Mouse (Mus musculus) embryonic stem cell, embryonic (primary cell): Measurements from ENCODE around the gene Cbln3.

Source experiments
- CTCF ChIA-PET, 4 experiments: fragments of 300-600 bp in 2 of 4; fragments of 350-600 bp in 2 of 4; sonication (Branson Sonifier 250); formaldehyde crosslinking; loops; one replicate each; lab custom pipeline; 2022; ENCODE audit warnings: inconsistent platforms in 2 of 4; lab: Charles Lee
- POLR2A ChIA-PET, 4 experiments: fragments of 300-600 bp in 2 of 4; fragments of 350-600 bp in 2 of 4; sonication (Branson Sonifier 250); formaldehyde crosslinking; loops; one replicate each; lab custom pipeline; 2022; ENCODE audit warnings: antibody characterized with exemption in 4 of 4, inconsistent platforms in 1 of 4; lab: Charles Lee

Gene Cbln3

DNA sequence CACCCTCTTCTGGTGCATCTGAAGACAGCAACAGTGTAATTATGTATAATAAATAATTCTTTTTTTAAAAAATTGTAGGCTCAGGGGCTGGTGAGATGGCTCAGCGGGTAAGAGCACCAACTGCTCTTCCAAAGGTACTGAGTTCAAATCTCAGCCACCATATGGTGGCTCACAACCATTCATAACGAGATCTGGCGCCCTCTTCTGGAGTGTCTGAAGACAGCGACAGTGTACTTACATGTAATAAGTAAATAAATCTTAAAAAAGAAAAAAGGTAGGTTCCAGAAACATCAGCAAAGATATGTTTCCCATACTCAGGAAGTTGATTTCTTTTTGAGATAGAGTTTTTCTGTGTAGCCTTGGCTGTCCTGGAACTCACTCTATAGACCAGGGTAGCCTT is 41.4 kb downstream of the Cbln3 start:
- CTCF ChIA-PET, result interaction anchor here in 1 of 4 experiments (0.6 kb wide), 1 partner anchor 31 kb away, joined by 3 read pairs; no protein-coding TSS in a partner anchor
- POLR2A ChIA-PET, result interaction anchor here in 2 of 4 experiments (0.9 to 10.5 kb wide), 5 partner anchors 8 to 19 kb away, joined by 3 to 167 read pairs (median 13); partner anchors contain the start of genes Nynrin (in 2 of the 2) and Nfatc4 (in 1 of the 2)

DNA sequence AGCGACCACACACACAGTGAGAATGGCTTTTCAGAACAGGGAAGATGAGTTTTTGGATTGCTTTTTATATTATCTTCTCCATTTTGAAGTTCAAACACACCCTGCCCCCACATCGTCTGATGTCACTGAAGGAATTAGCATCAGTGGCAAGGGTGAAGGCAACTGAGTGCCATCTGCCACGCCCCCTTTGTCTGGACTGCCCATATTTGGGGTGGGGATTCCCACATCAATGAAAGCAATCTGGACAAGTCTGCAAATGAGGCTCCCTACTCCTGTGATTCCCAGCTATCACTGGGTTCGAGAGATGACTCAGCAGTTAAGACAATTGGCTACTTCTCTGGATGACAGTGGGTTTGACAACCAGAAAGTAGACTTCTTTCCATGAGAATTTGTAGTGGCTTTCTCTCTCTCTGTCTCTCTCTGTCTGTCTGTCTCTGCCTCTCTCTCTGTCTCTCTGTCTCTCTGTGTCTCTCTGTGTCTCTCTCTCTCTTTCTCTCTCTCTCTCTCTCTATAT is 43.3 kb downstream of the Cbln3 start:
- POLR2A ChIA-PET, result interaction anchor here (0.6 to 10.5 kb wide), 14 partner anchors 9 to 91 kb away, joined by 3 to 358 read pairs (median 5); partner anchors contain the start of genes Nfatc4 (in 2 of the 4) and Nynrin (in 2 of the 4)
- CTCF ChIA-PET, result interaction anchor here in 3 of 4 experiments (0.7 to 4.9 kb wide), 8 partner anchors 10 to 39 kb away, joined by 3 to 29 read pairs (median 6); no protein-coding TSS in a partner anchor

- POLR2A ChIA-PET, result interaction anchor here in 3 of 4 experiments (1.5 to 10.5 kb wide), 6 partner anchors 14 to 34 kb away, joined by 4 to 358 read pairs (median 110); partner anchors contain the start of genes Nfatc4 (in 2 of the 3) and Nynrin (in 2 of the 3)
- CTCF ChIA-PET, result interaction anchor here in 3 of 4 experiments (0.6 to 4.9 kb wide), 9 partner anchors 8 to 29 kb away, joined by 3 to 29 read pairs (median 7); partner anchors contain the start of genes Nfatc4 (in 1 of the 3) and Nynrin (in 1 of the 3)
Measured at GRCm38 (mm10) chr14:55838740-55839139, 45.5 kb downstream of the Cbln3 start.

- POLR2A ChIA-PET, result interaction anchor here in 3 of 4 experiments (0.6 to 10.5 kb wide), 9 partner anchors 9 to 116 kb away, joined by 3 to 358 read pairs (median 22); partner anchors contain the start of genes Nfatc4 (in 2 of the 3), Nynrin (in 2 of the 3) and Rabggta (in 1 of the 3)
- CTCF ChIA-PET, result interaction anchor here (0.7 to 4.9 kb wide), 15 partner anchors 8 to 81 kb away, joined by 3 to 29 read pairs (median 4); partner anchors contain the start of genes Nfatc4 (in 1 of the 4) and Nynrin (in 1 of the 4)
Measured at GRCm38 (mm10) chr14:55838312-55838711, 45.9 kb downstream of the Cbln3 start.

DNA sequence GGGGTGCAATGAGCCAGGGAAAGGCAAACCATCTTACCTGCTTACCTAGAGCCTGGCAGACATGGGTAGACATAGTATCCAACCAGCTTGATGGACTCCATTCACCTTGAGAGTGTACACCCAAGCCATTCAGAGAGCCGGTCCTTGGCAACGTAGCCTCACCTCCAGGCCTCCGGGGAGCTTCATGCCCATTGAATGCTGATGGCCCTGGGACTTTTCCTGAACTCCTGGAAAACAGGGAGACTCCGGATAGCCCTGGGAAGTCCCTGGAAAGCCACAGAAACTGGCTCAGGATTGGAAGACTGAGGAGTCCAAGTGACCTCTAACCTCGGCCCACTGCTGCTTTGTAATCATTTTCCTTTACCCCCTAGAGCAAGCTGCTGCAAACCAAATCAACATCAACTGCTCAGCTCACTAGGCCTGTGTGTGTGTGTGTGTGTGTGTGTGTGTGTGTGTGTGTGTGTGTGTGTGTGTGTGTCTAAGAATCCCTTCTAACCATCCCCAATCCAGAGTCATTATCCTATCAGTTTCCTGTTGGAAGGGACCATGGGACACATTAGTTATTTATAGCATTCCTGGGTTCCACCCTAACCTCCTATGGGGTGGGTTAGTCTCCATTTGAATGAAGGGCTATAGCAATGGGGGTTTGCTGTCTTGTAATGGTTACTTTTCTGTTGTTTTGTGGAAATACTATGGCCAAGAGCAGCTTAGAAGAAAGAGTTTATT is 49.2 kb downstream of the Cbln3 start:
- ChIA-PET CTCF (interaction anchor here (0.6 to 4.6 kb wide), 11 partner anchors 10 to 1854 kb away, joined by 3 to 16 read pairs (median 6); partner anchors contain the start of gene Nfatc4 (in 2 of the 4)), POLR2A (interaction anchor here (0.6 to 10.5 kb wide), 35 partner anchors 8 to 762 kb away, joined by 3 to 358 read pairs (median 4); partner anchors contain the start of genes Nfatc4 (in 3 of the 4), Nynrin (in 2 of the 4), Khnyn (in 1 of the 4) and Rabggta (in 1 of the 4))

- POLR2A ChIA-PET, result interaction anchor here (0.6 to 10.5 kb wide), 13 partner anchors 8 to 67 kb away, joined by 3 to 358 read pairs (median 9); partner anchors contain the start of genes Nfatc4 (in 2 of the 4), Nynrin (in 2 of the 4), Khnyn (in 1 of the 4) and Sdr39u1 (in 1 of the 4)
- CTCF ChIA-PET, result interaction anchor here in 2 of 4 experiments (0.6 to 1.6 kb wide), 3 partner anchors 8 to 41 kb away, joined by 4 read pairs; no protein-coding TSS in a partner anchor
Measured at GRCm38 (mm10) chr14:55833126-55833525, 51.1 kb downstream of the Cbln3 start.

GRCm38 (mm10) chr14:55830331-55830730 is 53.9 kb downstream of the Cbln3 start:
- CTCF ChIA-PET, result interaction anchor here (0.7 to 3.9 kb wide), 13 partner anchors 8 to 129 kb away, joined by 3 to 24 read pairs (median 5); partner anchors contain the start of gene Ripk3 (in 1 of the 4)

DNA sequence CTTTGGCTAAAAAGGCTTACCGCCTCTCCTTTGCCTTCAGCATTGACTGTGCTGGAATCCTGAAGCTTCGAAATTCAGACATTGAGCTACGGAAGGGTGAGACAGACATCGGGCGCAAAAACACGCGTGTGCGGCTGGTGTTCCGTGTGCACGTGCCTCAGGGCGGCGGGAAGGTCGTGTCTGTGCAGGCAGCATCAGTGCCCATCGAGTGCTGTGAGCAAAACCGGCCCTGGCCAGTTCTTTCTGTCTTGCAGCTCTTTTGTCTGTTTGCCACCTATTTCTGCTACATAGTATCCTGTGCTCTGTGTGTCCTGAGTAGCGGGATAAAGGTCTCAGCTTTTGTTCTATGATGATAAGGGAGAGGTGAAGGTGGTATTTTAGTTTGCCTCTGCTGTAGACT is 54.3 kb downstream of the Cbln3 start:
- ChIA-PET CTCF (interaction anchor here (0.6 to 3.9 kb wide), 17 partner anchors 9 to 176 kb away, joined by 3 to 24 read pairs (median 3); partner anchors contain the start of genes Ripk3 (in 1 of the 4) and Tinf2 (in 1 of the 4)), POLR2A (interaction anchor here (0.7 to 19.1 kb wide), 25 partner anchors 8 to 178 kb away, joined by 3 to 686 read pairs (median 8); partner anchors contain the start of genes Nynrin (in 3 of the 4) and Khnyn (in 1 of the 4))

More at GRCm38 (mm10) chr14:55830331-55830730, 53.9 kb downstream of the Cbln3 start:
- POLR2A ChIA-PET, result interaction anchor here (0.6 to 19.1 kb wide), 24 partner anchors 7 to 1597 kb away, joined by 3 to 686 read pairs (median 9); partner anchors contain the start of genes Nynrin (in 3 of the 4) and Ripk3 (in 1 of the 4)
